Mouse (Mus musculus) MEL (cell line): ENCODE measurements around the gene Dtnb. TPM values are rescaled to one million over a fixed set of nuclear protein-coding genes. Genes with fewer than 3 reads are reported as not detected.

Experiments used
- DNase-seq: peaks from one replicate; pipeline ENCODE4 v3.0.0; 2011; ENCODE audit warnings: low read depth, low spot score
- H3K27ac ChIP-seq: 2 replicates; pipeline ENCODE4 v1.5.1; 2012; ENCODE audit warnings: low read depth, mild to moderate bottlenecking, control low read depth, low read length, moderate library complexity; ENCODE audit not compliant: control insufficient read depth
- H3K27me3 ChIP-seq, 2 experiments: fragments of 150-350 bp in 1 of 2; sonication (generic) in 1 of 2; 2 replicates each; pipeline ENCODE4 v1.6.1; 2012; ENCODE audit warnings: low read length in 2 of 2, mild to moderate bottlenecking in 2 of 2, improper control_type of control experiment in 1 of 2, moderate library complexity in 1 of 2; ENCODE audit not compliant: insufficient read depth in 2 of 2, control insufficient read depth in 1 of 2
- H3K36me3 ChIP-seq, 2 experiments: 2 replicates each; pipeline ENCODE4 v1.6.1; 2012 to 2014; ENCODE audit warnings: low read length in 2 of 2, improper control_type of control experiment in 1 of 2, inconsistent platforms in 1 of 2, mild to moderate bottlenecking in 1 of 2; ENCODE audit not compliant: insufficient read depth in 2 of 2, control insufficient read depth in 1 of 2
- H3K4me1 ChIP-seq, 2 experiments: fragments of 150-350 bp in 1 of 2; sonication (generic) in 1 of 2; 2 replicates each; pipeline ENCODE4 v1.6.1; 2012; ENCODE audit warnings: low read length in 2 of 2, improper control_type of control experiment in 1 of 2, mild to moderate bottlenecking in 1 of 2; ENCODE audit not compliant: insufficient read depth in 2 of 2, control insufficient read depth in 1 of 2
- H3K4me3 ChIP-seq, 2 experiments: fragments of 150-350 bp in 1 of 2; sonication (generic) in 1 of 2; 2 replicates each; pipeline ENCODE4 v1.5.1; 2012; ENCODE audit warnings: low read depth in 2 of 2, low read length in 2 of 2, mild to moderate bottlenecking in 2 of 2, moderate library complexity in 2 of 2, control low read depth in 1 of 2, improper control_type of control experiment in 1 of 2; ENCODE audit not compliant: control insufficient read depth in 1 of 2, insufficient read depth in 1 of 2
- H3K79me2 ChIP-seq: 2 replicates; pipeline ENCODE4 v1.6.1; 2012; ENCODE audit warnings: mild to moderate bottlenecking, low read length, moderate library complexity; ENCODE audit not compliant: control insufficient read depth, poor library complexity, insufficient read depth
- H3K9ac ChIP-seq: 2 replicates; pipeline ENCODE4 v1.6.1; 2012; ENCODE audit warnings: low read depth, mild to moderate bottlenecking, control low read depth, low read length, moderate library complexity; ENCODE audit not compliant: control insufficient read depth, poor library complexity, severe bottlenecking
- H3K9me3 ChIP-seq: fragments of 150-350 bp; sonication (generic); replicated peaks from 2 replicates; pipeline ENCODE4 v1.6.1; 2012; ENCODE audit warnings: mild to moderate bottlenecking, low read length, improper control_type of control experiment, moderate library complexity; ENCODE audit not compliant: insufficient read depth
- CHD1 ChIP-seq: IDR thresholded peaks from 2 replicates; pipeline ENCODE4 v1.6.1; 2012; ENCODE audit warnings: low read depth, mild to moderate bottlenecking, inconsistent platforms, low read length, improper control_type of control experiment
- E2F4 ChIP-seq: IDR thresholded peaks from 2 replicates; pipeline ENCODE4 v1.6.1; 2011; ENCODE audit warnings: low read depth, low read length, improper control_type of control experiment, borderline replicate concordance
- EP300 ChIP-seq, 2 experiments: IDR thresholded peaks; 2 replicates each; pipeline ENCODE4 v1.6.1; 2011; ENCODE audit warnings: improper control_type of control experiment in 2 of 2, low read length in 2 of 2, low read depth in 1 of 2, mild to moderate bottlenecking in 1 of 2
- ETS1 ChIP-seq: IDR thresholded peaks from 2 replicates; pipeline ENCODE4 v1.6.1; 2012; ENCODE audit warnings: low read depth, mild to moderate bottlenecking, inconsistent platforms, low read length, improper control_type of control experiment, moderate library complexity
- GABPA ChIP-seq: IDR thresholded peaks from 2 replicates; pipeline ENCODE4 v1.6.1; 2012; ENCODE audit warnings: low read depth, mild to moderate bottlenecking, inconsistent platforms, low read length, improper control_type of control experiment, moderate library complexity
- GATA1 ChIP-seq: IDR thresholded peaks from 2 replicates; pipeline ENCODE4 v1.6.1; 2011; ENCODE audit warnings: low read depth, low read length, improper control_type of control experiment
- HCFC1 ChIP-seq: IDR thresholded peaks from 2 replicates; pipeline ENCODE4 v1.6.1; 2012; ENCODE audit warnings: low read depth, mild to moderate bottlenecking, inconsistent platforms, low read length, improper control_type of control experiment, moderate library complexity
- KAT2A ChIP-seq: conservative IDR thresholded peaks from 2 replicates; pipeline ENCODE4 v1.6.1; 2012; ENCODE audit warnings: low read depth, low read length, improper control_type of control experiment, inconsistent platforms
- MAFK ChIP-seq: IDR thresholded peaks from 2 replicates; pipeline ENCODE4 v1.6.1; 2011; ENCODE audit warnings: low read depth, mild to moderate bottlenecking, low read length, improper control_type of control experiment, borderline replicate concordance
- MXI1 ChIP-seq: IDR thresholded peaks from 2 replicates; pipeline ENCODE4 v1.6.1; 2011; ENCODE audit warnings: mild to moderate bottlenecking, low read depth, low read length, improper control_type of control experiment
- MYB ChIP-seq: IDR thresholded peaks from 2 replicates; pipeline ENCODE4 v1.6.1; 2011; ENCODE audit warnings: mild to moderate bottlenecking, low read depth, low read length, improper control_type of control experiment
- MYC ChIP-seq: IDR thresholded peaks from 2 replicates; pipeline ENCODE4 v1.6.1; 2011; ENCODE audit warnings: low read depth, mild to moderate bottlenecking, low read length, improper control_type of control experiment, moderate library complexity
- NELFE ChIP-seq: IDR thresholded peaks from 2 replicates; pipeline ENCODE4 v1.6.1; 2011; ENCODE audit warnings: low read depth, low read length, improper control_type of control experiment
- NRF1 ChIP-seq: IDR thresholded peaks from 2 replicates; pipeline ENCODE4 v1.6.1; 2014; ENCODE audit warnings: low read depth, mild to moderate bottlenecking, inconsistent platforms, low read length, improper control_type of control experiment, moderate library complexity; ENCODE audit not compliant: poor library complexity, insufficient read depth, severe bottlenecking
- POLR2A ChIP-seq, 2 experiments: IDR thresholded peaks; 2 replicates each; pipeline ENCODE4 v1.6.1; 2011 to 2012; ENCODE audit warnings: low read length in 2 of 2, mild to moderate bottlenecking in 2 of 2, control low read depth in 1 of 2, improper control_type of control experiment in 1 of 2, low read depth in 1 of 2, moderate library complexity in 1 of 2; ENCODE audit not compliant: control insufficient read depth in 1 of 2, insufficient read depth in 1 of 2, poor library complexity in 1 of 2
- POLR2AphosphoS2 ChIP-seq: IDR thresholded peaks from 2 replicates; pipeline ENCODE4 v1.6.1; 2011; ENCODE audit warnings: low read length, improper control_type of control experiment
- RAD21 ChIP-seq: IDR thresholded peaks from 2 replicates; pipeline ENCODE4 v1.6.1; 2011; ENCODE audit warnings: mild to moderate bottlenecking, low read depth, low read length, improper control_type of control experiment
- SIN3A ChIP-seq: IDR thresholded peaks from 2 replicates; pipeline ENCODE4 v1.6.1; 2012; ENCODE audit warnings: low read length, improper control_type of control experiment, inconsistent platforms
- TAL1 ChIP-seq: IDR thresholded peaks from 2 replicates; pipeline ENCODE4 v1.6.1; 2012; ENCODE audit warnings: mild to moderate bottlenecking, inconsistent platforms, low read length, moderate library complexity, mixed read lengths
- TBP ChIP-seq: IDR thresholded peaks from 2 replicates; pipeline ENCODE4 v1.8.0; 2011; ENCODE audit warnings: low read depth, low read length, improper control_type of control experiment
- USF1 ChIP-seq: IDR thresholded peaks from 2 replicates; pipeline ENCODE4 v1.6.1; 2014; ENCODE audit warnings: low read depth, mild to moderate bottlenecking, inconsistent platforms, low read length, improper control_type of control experiment, moderate library complexity
- USF2 ChIP-seq, 2 experiments: IDR thresholded peaks; 2 replicates each; pipeline ENCODE4 v1.6.1; 2011 to 2012; ENCODE audit warnings: improper control_type of control experiment in 2 of 2, low read length in 2 of 2, borderline replicate concordance in 1 of 2, inconsistent platforms in 1 of 2, low read depth in 1 of 2, mild to moderate bottlenecking in 1 of 2; ENCODE audit not compliant: insufficient read depth in 1 of 2
- ZC3H11A ChIP-seq: IDR thresholded peaks from 2 replicates; pipeline ENCODE4 v1.6.1; 2012; ENCODE audit warnings: low read depth, mild to moderate bottlenecking, inconsistent platforms, low read length, improper control_type of control experiment
- ZKSCAN1 ChIP-seq: IDR thresholded peaks from 2 replicates; pipeline ENCODE4 v1.6.1; 2012; ENCODE audit warnings: low read depth, mild to moderate bottlenecking, inconsistent platforms, low read length, improper control_type of control experiment, moderate library complexity
- ZNF384 ChIP-seq: IDR thresholded peaks from 2 replicates; pipeline ENCODE4 v1.6.1; 2012; ENCODE audit warnings: low read depth, mild to moderate bottlenecking, inconsistent platforms, low read length, improper control_type of control experiment
- polyA plus RNA-seq, 2 experiments: library from polyadenylated mRNA; stranded (reverse) in 1 of 2; unstranded in 1 of 2; fragments of >175 nt in 1 of 2; fragments of >200 nt in 1 of 2; gene quantifications; 2 replicates each; pipeline versions ENCODE4 v1.2.1 to v1.2.4; 2012; ENCODE audit warnings: low replicate concordance in 2 of 2, low read depth in 1 of 2; ENCODE audit not compliant: insufficient read length in 2 of 2, insufficient read depth in 1 of 2, missing spikeins in 1 of 2
- total RNA-seq: library from RNA; depleted of rRNA; stranded (reverse); fragments of 300-350 nt; gene quantifications from 2 replicates; pipeline ENCODE4 v1.2.3, GENCODE M21; 2012

The Dtnb gene
- total and polyA plus RNA-seq, 3 experiments, result 18.6 to 24.9 TPM; not detected in 1

GRCm38 (mm10) chr12:3764191-3764804, 192.1 kb downstream of the Dtnb start:
- Histone ChIP-seq H3K27ac (no peak overlapping the region), H3K79me2 (no peaks in the 10 kb centered on the region), H3K4me1 (no peaks in the 10 kb centered on the region), H3K9ac (no peak overlapping the region), H3K4me3 (no peak overlapping the region)
- DNase-seq, result no peak
- TF ChIP-seq GABPA (no peak), POLR2A (IDR thresholded peaks at IDR 0.05; ENCODE audit: control insufficient read depth in 1 of 2, insufficient read depth in 1 of 2, low read depth in 1 of 2, low read length in 2 of 2, poor library complexity in 1 of 2) (no peak), TAL1 (no peak), MAFK (no peak), NRF1 (no peak), NELFE (no peak), E2F4 (no peak), POLR2AphosphoS2 (no peak), ZC3H11A (no peak), SIN3A (no peak)
- TF ChIP-seq, all 39 proteins: peak for 0
- Histone ChIP-seq H3K9me3 (no peaks in the 10 kb centered on the region), H3K27me3 (no peaks in the 10 kb centered on the region), H3K36me3 (peaks cover 0 to 5% of the 10 kb centered on the region in 2 experiments; a peak in 2 of 4 replicates)

- no peaks in the 10 kb centered on the region for H3K4me1 ChIP-seq
- H3K79me2 ChIP-seq, result no peaks in the 10 kb centered on the region
- H3K9me3 ChIP-seq, result no peaks in the 10 kb centered on the region
- H3K27ac ChIP-seq, result no peak overlapping the region
- no peak overlapping the region for H3K4me3 ChIP-seq
- TF ChIP-seq MXI1, result no peak
- TF ChIP-seq MYC, result no peak
- TF ChIP-seq ZNF384, result no peak
- TF ChIP-seq USF1, result no peak
- DNase-seq, result no peak
- no peaks in the 10 kb centered on the region for H3K27me3 ChIP-seq
- H3K9ac ChIP-seq, result no peak overlapping the region
- H3K36me3 ChIP-seq, result no peaks in the 10 kb centered on the region
Observed at GRCm38 (mm10) chr12:3767360-3767759, 195.2 kb downstream of the Dtnb start.

DNA sequence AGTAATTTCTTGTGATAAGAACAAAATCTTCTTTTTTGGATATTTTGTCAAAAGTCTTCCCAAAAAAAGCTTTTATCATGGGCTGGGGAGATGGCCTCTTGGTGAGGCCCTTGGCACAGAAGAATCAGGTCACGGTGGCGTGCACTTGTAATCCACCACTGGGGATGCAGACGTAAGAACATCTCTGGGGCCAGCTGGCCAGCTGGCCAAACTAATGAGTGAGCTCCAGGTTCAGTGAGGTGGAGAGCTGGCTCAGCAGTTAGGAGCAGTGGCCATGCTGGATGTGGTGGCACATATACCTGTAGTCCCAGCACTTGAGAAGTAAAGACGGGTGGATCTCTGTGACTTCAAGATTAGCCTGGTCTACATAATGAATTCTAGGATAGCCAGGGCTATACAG, 196.2 kb downstream of the Dtnb start:
- Histone ChIP-seq H3K27ac (no peak overlapping the region), H3K9me3 (no peaks in the 10 kb centered on the region), H3K9ac (no peak overlapping the region), H3K36me3 (no peaks in the 10 kb centered on the region), H3K4me3 (no peak overlapping the region), H3K4me1 (no peaks in the 10 kb centered on the region), H3K27me3 (no peaks in the 10 kb centered on the region), H3K79me2 (no peaks in the 10 kb centered on the region)
- no peak for DNase-seq
- TF ChIP-seq ZKSCAN1 (no peak), MYB (no peak), ZNF384 (no peak), EP300 (IDR thresholded peaks at IDR 0.05; ENCODE audit: low read depth in 1 of 2, low read length in 2 of 2) (no peak), NELFE (no peak), USF1 (no peak), TBP (no peak), E2F4 (no peak), RAD21 (no peak), ETS1 (no peak), MYC (no peak), CHD1 (no peak), TAL1 (no peak), KAT2A (no peak), USF2 (IDR thresholded peaks at IDR 0.05; ENCODE audit: borderline replicate concordance in 1 of 2, insufficient read depth in 1 of 2, low read depth in 1 of 2, low read length in 2 of 2) (no peak), ZC3H11A (no peak), HCFC1 (no peak), NRF1 (no peak), GATA1 (no peak), POLR2AphosphoS2 (no peak)
